Mouse (Mus musculus) neural tube, embryonic 14.5 days (tissue): ENCODE data around the gene Gpr132. TPM values are rescaled to one million over a fixed set of nuclear protein-coding genes. Genes with fewer than 3 reads are reported as not detected.

Source experiments
- ATAC-seq: fragments of 200-750 bp; cut with Nextera tagmentation; 2 replicates; pipeline ENCODE4 v1.8.0; 2017; ENCODE audit warnings: low read depth, mild to moderate bottlenecking, moderate TSS enrichment, moderate library complexity
- H3K27ac ChIP-seq: fragments of 300-500 bp; sonication (generic); 2 replicates; pipeline ENCODE4 v1.5.1; 2014; ENCODE audit warnings: low read depth, mild to moderate bottlenecking, control low read depth, low read length, moderate library complexity, mixed read lengths
- H3K27me3 ChIP-seq: fragments of 300-500 bp; sonication (generic); 2 replicates; pipeline ENCODE4 v1.6.1; 2014; ENCODE audit warnings: low read length; ENCODE audit not compliant: control insufficient read depth, insufficient read depth
- H3K36me3 ChIP-seq: fragments of 300-500 bp; sonication (generic); 2 replicates; pipeline ENCODE4 v1.6.1; 2014; ENCODE audit warnings: low read length, mixed read lengths; ENCODE audit not compliant: control insufficient read depth, insufficient read depth
- H3K4me1 ChIP-seq: fragments of 300-500 bp; sonication (generic); 2 replicates; pipeline ENCODE4 v1.6.1; 2014; ENCODE audit warnings: low read length; ENCODE audit not compliant: control insufficient read depth, insufficient read depth
- H3K4me2 ChIP-seq: fragments of 300-500 bp; sonication (generic); 2 replicates; pipeline ENCODE4 v1.6.1; 2014; ENCODE audit warnings: mild to moderate bottlenecking, low read depth, low read length, control low read depth
- H3K4me3 ChIP-seq: fragments of 300-500 bp; sonication (generic); 2 replicates; pipeline ENCODE4 v1.5.1; 2014; ENCODE audit warnings: low read depth, low read length, control low read depth, mixed read lengths
- H3K9ac ChIP-seq: fragments of 300-500 bp; sonication (generic); replicated peaks from 2 replicates; pipeline ENCODE4 v1.6.1; 2014; ENCODE audit warnings: low read depth, mild to moderate bottlenecking, control low read depth, low read length, mixed read lengths
- H3K9me3 ChIP-seq: fragments of 300-500 bp; sonication (generic); 2 replicates; pipeline ENCODE4 v1.6.1; 2016; ENCODE audit warnings: low read length; ENCODE audit not compliant: control insufficient read depth
- WGBS: fragments of 180-500 bp; shearing (Covaris S2); extraction: QIAGEN DNeasy Blood & Tissue Kit; methylation state at CpG from one replicate; pipeline ENCODE4 v1.1.7; 2014; 5-methylcytosine and 5-hydroxymethylcytosine counted together
- polyA plus RNA-seq: library from polyadenylated mRNA; unstranded; fragments of >200 nt; fragmentation: Nextera tagmentation; extraction: Ambion mirVana; gene quantifications from 2 replicates; pipeline ENCODE4 v1.2.1, GENCODE M21; 2014

The Gpr132 gene
- polyA plus RNA-seq, 1 experiment from 2014 or later: not detected

DNA sequence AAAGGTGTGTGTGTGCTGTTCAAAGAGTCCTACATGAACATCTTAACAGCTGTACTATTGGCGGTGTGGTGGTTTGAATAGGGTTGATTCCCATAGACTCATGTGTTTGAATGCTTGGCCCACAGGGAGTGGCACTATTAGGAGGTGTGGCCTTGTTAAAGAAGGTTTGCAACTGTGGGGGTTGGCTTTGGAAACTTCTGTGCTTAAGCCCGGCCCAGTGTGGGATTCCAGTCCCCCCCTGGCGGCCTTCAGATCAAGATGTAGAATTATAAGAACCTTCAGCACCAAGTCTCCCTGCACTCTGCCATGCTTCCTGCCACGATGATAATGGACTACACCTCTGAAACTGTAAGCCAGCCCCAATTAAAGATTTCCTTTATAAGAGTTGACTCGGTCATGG, 35.6 kb downstream of the Gpr132 start:
- Histone ChIP-seq H3K9me3 (no peaks in the 10 kb centered on the region), H3K27ac (no peak overlapping the region), H3K36me3 (no peaks in the 10 kb centered on the region), H3K9ac (no peak overlapping the region), H3K27me3 (no peaks in the 10 kb centered on the region), H3K4me2 (no peak overlapping the region), H3K4me1 (peaks cover 22% of the 10 kb centered on the region), H3K4me3 (no peak overlapping the region)
- 91% methylated on average over 5 of the region's 5 CpGs for WGBS
- no peak for ATAC-seq

DNA sequence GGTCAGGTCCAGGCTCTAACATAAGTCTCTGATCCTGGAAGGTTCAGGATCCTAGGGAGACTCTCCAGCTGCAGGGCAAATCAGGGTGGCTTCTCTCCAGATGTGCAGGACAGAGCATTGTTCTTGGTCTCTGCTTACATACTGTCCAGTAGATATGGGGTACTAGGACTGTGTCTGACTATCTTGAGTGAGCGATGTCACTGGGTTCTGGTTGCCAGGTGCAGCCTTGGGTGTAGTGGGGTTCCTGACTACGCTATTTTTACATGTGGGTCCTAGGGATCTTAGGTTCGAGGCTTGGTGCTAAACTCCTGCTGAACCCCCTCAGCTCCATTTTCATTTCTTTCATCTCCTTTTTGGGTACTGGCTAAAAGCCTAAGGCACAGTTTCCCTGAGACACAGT, 37.5 kb downstream of the Gpr132 start:
- Histone ChIP-seq H3K9me3 (no peaks in the 10 kb centered on the region), H3K4me1 (peaks cover 26% of the 10 kb centered on the region), H3K27me3 (no peaks in the 10 kb centered on the region), H3K27ac (no peak overlapping the region), H3K36me3 (no peaks in the 10 kb centered on the region), H3K4me3 (peak overlapping the region; percentile 87), H3K4me2 (peak overlapping the region; percentile 60), H3K9ac (peak overlapping the region; percentile 75)
- ATAC-seq: no peak
- 91% methylated on average over 3 of the region's 3 CpGs for WGBS

DNA sequence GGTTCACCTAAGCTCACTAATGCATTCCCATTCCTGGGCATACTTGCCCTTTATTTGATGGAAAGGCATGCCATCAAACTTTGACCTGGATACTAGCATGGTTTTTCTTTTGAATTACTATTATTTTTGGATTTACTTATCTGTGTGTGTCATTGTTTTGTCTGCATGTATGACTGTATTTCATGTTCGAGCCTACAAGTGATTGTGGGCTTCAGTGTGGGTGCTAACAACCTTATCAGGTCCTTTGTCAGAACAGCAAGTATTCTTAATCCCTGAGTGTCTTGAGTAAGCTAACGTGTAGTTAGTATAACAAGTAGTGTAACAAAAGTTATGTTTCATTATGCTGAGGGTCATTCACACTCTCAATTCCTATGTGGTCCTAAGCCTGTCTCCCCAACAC, 37.9 kb downstream of the Gpr132 start:
- Histone ChIP-seq H3K9ac (peak overlapping the region; percentile 75), H3K27me3 (no peaks in the 10 kb centered on the region), H3K9me3 (no peaks in the 10 kb centered on the region), H3K36me3 (no peaks in the 10 kb centered on the region), H3K27ac (peak overlapping the region; percentile 78), H3K4me3 (peak overlapping the region; percentile 87), H3K4me2 (peak overlapping the region; percentile 60), H3K4me1 (peaks cover 26% of the 10 kb centered on the region)
- 42% methylated on average over 2 of the region's 2 CpGs for WGBS
- ATAC-seq: 0 out of 2 replicates have a peak, but pooled peaks have one; percentile 1

DNA sequence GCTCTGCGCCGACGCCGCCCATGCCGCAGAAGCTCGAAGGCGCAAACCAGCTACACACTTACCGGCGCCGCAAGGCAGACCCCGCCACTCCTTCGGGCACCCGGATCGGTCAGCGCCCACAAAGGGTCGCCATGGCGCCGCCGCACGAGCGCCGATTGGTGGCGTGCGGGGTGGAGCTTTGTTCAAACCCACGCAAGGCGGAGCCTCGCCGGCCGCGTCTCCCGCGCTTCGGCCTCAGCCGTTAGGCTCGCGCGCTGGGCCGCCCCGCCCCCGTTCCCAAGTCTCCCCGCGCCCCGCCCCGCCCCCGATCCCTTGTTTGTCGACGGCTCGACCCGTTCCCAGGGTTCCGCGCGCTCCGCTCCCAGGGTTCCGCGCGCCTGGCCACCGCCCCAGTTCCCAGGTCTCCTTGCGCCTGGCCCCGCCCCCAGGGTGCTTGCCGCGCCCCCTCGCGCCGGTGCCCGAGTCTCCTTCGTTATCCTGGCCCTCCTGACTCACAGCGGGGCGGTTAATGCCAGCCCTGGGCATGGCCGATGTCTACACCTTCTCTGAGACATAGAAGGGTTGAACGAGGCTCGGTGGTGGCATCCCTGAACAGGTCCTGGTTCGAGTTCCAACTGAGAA, 38.7 kb downstream of the Gpr132 start, which contains the start of gene Cdca4:
Cdca4 (minus strand) TSS at position 180 of the 621 bp plus-strand sequence.
- 0 out of 2 replicates have a peak, but pooled peaks cover 3% of the 10 kb centered on the region for H3K36me3 ChIP-seq
- H3K4me3 ChIP-seq: peak within 1 kb of the TSS; percentile 87
- ATAC-seq: peak; percentile 97
- no peaks in the 10 kb centered on the region for H3K9me3 ChIP-seq
- H3K27me3 ChIP-seq: no peaks in the 10 kb centered on the region
- peak within 1 kb of the TSS; percentile 92 for H3K4me2 ChIP-seq
- H3K9ac ChIP-seq: peak within 1 kb of the TSS; percentile 90
- H3K4me1 ChIP-seq: peaks cover 26% of the 10 kb centered on the region
- H3K27ac ChIP-seq: peak within 1 kb of the TSS; percentile 88
- under 1% methylated on average over 66 of the region's 72 CpGs for WGBS

DNA sequence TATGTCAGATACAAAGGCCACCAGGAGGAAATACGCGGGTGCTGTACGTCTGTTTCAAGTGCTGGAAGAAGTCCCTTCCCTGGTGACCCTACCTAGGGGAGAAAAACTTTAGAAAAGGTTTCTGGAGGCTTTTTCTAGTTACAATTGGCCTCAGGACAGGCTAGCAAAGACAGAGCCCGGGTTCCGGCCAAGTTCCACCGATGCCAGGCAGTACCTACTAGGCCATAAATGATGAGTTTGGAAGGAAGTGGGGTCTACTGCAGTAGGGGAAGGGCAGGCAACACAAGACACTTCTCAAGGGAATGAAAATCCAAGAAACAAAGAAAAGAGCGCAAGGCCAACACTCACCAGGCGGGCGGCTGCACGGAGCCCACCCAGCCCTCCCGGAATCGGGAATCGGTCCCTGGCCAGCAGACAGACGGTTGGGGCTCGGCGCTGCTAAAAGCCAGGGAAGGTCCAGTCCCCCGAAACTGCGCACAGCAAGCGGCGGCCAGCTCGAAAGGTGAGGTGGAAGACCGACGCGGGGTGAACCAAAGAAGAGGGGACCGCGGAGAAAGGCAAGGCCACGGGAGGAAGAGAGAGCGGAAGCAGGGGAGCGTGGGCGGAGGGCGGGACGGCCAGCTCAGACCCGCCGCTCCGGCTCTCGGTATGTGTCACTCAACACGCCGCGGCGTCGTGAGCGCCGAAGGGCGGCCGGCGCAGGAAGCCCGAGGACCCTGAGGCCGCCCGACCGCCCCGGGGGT, 39.4 kb downstream of the Gpr132 start:
- Histone ChIP-seq H3K27me3 (no peaks in the 10 kb centered on the region), H3K27ac (peak overlapping the region; percentile 88), H3K4me3 (peak overlapping the region; percentile 87), H3K4me1 (peaks cover 30% of the 10 kb centered on the region), H3K4me2 (peak overlapping the region; percentile 92), H3K9me3 (no peaks in the 10 kb centered on the region), H3K36me3 (0 out of 2 replicates have a peak, but pooled peaks cover 3% of the 10 kb centered on the region), H3K9ac (peak overlapping the region; percentile 90)
- under 1% methylated on average over 49 of the region's 51 CpGs for WGBS
- ATAC-seq: peak; percentile 80

DNA sequence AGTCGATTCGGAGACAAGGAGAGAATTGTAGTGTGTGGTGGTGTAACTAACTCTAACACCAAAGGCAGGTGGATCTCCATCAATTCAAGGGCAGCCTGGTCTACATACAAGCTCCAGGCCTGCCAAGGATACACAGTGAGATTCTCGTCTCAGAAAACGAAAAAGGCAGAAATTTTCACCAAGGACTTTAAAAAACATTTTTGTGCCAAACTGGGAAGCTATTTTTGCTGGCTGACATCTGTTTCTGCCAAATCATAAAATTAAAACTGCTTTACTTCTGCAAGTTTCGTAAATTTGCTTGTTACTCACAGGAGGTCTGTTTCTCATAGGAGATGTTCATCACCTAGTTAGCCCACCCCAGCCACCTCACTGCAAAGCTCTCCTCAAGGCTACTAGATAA, 42.1 kb downstream of the Gpr132 start:
- Histone ChIP-seq H3K36me3 (peaks cover 11% of the 10 kb centered on the region), H3K4me1 (peaks cover 27% of the 10 kb centered on the region), H3K27ac (no peak overlapping the region), H3K4me3 (no peak overlapping the region), H3K9ac (no peak overlapping the region), H3K27me3 (no peaks in the 10 kb centered on the region), H3K9me3 (no peaks in the 10 kb centered on the region), H3K4me2 (no peak overlapping the region)
- no peak for ATAC-seq
- WGBS: 95% methylated on average over 5 of the region's 5 CpGs

DNA sequence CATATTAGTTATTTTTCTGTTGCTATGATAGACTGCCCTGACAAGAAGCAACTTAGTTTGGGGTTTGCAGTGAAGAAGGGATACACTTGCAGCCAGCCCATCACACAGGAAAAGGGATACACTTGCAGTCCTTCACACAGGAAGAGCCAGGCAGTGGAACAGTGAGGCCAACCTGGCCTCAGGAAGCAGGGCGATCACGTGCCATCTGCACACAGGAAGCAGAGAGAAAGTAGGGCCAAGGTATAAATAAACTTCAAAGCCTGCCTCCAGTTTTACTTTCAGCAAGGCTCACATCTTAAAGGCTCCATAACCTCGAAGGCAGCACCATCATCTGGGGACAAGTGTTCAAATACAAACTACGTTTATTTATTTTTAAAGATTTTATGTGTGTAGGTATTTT, 44.8 kb downstream of the Gpr132 start:
- no peak overlapping the region for H3K9ac ChIP-seq
- no peaks in the 10 kb centered on the region for H3K27me3 ChIP-seq
- H3K4me2 ChIP-seq: no peak overlapping the region
- peaks cover 18% of the 10 kb centered on the region for H3K4me1 ChIP-seq
- no peak overlapping the region for H3K27ac ChIP-seq
- H3K4me3 ChIP-seq: no peak overlapping the region
- 92% methylated on average over 4 of the region's 4 CpGs for WGBS
- no peak for ATAC-seq
- no peaks in the 10 kb centered on the region for H3K9me3 ChIP-seq
- peaks cover 26% of the 10 kb centered on the region for H3K36me3 ChIP-seq

DNA sequence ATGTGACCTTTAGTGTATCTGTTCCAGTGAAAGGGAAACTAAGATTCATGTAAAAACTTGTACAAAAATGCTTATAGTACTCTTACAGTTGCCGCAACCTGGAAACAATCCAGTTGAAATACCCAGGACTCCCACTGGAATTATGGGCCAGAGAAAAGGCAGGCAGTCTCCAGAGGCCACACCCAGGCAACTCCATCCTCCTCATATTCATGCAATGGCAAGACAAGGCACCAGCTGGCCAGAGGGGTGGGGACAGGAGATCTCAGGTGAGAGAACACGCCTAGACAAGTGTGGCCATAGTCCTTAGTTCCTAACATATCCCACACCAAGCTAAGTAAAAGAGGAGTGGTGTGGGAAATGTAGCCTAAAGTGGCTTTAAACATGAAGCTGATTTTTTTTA, 45.4 kb downstream of the Gpr132 start:
- no peaks in the 10 kb centered on the region for H3K9me3 ChIP-seq
- no peak for ATAC-seq
- 72% methylated on average over 2 of the region's 2 CpGs for WGBS
- H3K4me3 ChIP-seq: no peak overlapping the region
- H3K4me1 ChIP-seq: peaks cover 13% of the 10 kb centered on the region; the same call in 1 of the 2 replicates
- H3K36me3 ChIP-seq: peaks cover 29% of the 10 kb centered on the region
- no peaks in the 10 kb centered on the region for H3K27me3 ChIP-seq
- no peak overlapping the region for H3K9ac ChIP-seq
- no peak overlapping the region for H3K4me2 ChIP-seq
- no peak overlapping the region for H3K27ac ChIP-seq

DNA sequence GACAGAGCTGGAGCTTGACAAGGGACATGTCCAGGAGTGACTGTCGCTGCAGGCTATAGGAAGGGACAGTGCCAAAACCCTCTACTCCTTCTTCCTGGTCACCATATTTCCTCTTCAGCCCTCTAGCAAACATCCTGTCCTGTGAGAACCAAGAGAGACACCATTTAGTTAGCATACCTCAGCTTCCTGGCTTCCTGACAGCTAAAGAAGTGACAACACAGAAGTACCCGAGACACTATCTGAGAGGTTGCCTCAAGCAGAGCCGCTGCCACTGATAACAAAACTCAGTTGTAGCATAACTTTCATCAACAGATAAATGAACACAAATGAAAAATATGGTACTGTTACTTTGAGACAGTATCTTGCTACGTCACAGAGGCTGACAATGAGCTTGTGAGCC, 46.1 kb downstream of the Gpr132 start:
- H3K27ac ChIP-seq: no peak overlapping the region
- 91% methylated on average over 4 of the region's 4 CpGs for WGBS
- no peaks in the 10 kb centered on the region for H3K9me3 ChIP-seq
- no peak for ATAC-seq
- 0 out of 2 replicates have a peak, but pooled peaks cover 8% of the 10 kb centered on the region for H3K4me1 ChIP-seq
- H3K27me3 ChIP-seq: no peaks in the 10 kb centered on the region
- H3K36me3 ChIP-seq: peaks cover 29% of the 10 kb centered on the region
- no peak overlapping the region for H3K4me2 ChIP-seq
- H3K4me3 ChIP-seq: no peak overlapping the region
- no peak overlapping the region for H3K9ac ChIP-seq
